Mouse (Mus musculus): Measurements from ENCODE around the gene Tfe3. TPM values are rescaled to one million over a fixed set of nuclear protein-coding genes. Genes with fewer than 3 reads are reported as not detected.
"Not testable (repeated sequence)": the region's sequence is repeated elsewhere in the genome, so short reads cannot be mapped to it uniquely, and the experiment has no call there.

Tfe3 gene
- polyA plus RNA-seq, 1 experiment from 2014 or later: 15.9 TPM

DNA sequence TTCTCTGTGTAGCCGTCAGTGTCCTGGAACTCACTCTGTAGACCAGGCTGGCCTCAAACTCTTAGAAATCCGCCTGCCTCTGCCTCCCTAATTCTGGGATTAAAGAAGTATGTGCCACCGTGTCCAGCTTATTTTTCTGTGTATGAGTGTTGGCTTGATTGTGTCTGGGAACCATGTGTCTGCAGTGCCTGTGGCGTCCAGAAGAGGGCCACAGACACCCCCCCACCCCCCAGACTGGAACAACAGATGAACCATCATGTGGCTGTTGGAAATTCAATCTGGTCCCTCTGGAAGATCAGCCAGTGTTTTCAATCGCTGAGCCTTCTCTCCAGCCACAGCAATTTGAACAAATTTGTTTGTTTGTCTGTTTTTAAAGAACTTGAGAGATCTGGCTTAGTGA lies 18.9 kb upstream of the Tfe3 start:
- 44% methylated on average over 5 of the region's 5 CpGs for WGBS
- Histone ChIP-seq H3K27me3 (replicated peaks; ENCODE audit: control insufficient read depth, insufficient read depth, low read length) (no peaks in the 10 kb centered on the region), H3K4me1 (replicated peaks; ENCODE audit: control insufficient read depth, insufficient read depth, low read length) (peaks cover 4% of the 10 kb centered on the region), H3K4me2 (no peak overlapping the region), H3K27ac (ENCODE audit: low read depth, low read length) (no peak overlapping the region), H3K9ac (ENCODE audit: low read depth, low read length) (no peak overlapping the region), H3K4me3 (ENCODE audit: low read depth, low read length) (no peak overlapping the region), H3K36me3 (ENCODE audit: control insufficient read depth, insufficient read depth, low read length) (no peaks in the 10 kb centered on the region), H3K9me3 (ENCODE audit: control insufficient read depth, low read length) (no peaks in the 10 kb centered on the region)
- ATAC-seq (replicated peaks; ENCODE audit: low FRiP score) (no peak), DNase-seq (ENCODE audit: low spot score) (no peak)

DNA sequence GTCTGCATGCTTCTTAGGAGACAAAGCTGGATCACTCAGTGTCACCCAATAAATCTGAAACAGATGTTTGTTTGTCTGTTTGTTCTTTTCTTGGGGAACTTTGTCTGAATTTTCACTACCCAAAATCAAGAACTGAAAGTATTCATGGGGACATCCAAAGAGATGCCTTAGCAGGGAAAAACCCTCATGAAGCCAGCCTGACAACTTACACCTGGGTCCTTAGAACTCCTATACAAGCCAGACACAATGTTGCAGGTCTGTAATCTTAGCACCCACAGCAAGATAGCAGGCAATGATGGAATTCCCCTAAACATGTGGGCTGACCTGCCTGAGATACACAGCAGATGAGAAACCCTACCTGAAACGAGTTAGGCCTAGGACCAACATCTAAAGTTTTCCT lies 17.4 kb upstream of the Tfe3 start:
- 65% methylated on average over 1 of the region's 1 CpGs for WGBS
- DNase-seq (ENCODE audit: low spot score) (no peak), ATAC-seq (replicated peaks; ENCODE audit: low FRiP score) (no peak)
- no peak overlapping the region for H3K4me3 ChIP-seq (ENCODE audit: low read depth, low read length)
- no peak overlapping the region for H3K9ac ChIP-seq (ENCODE audit: low read depth, low read length)
- H3K27me3 ChIP-seq (replicated peaks; ENCODE audit: control insufficient read depth, insufficient read depth, low read length): no peaks in the 10 kb centered on the region
- peaks cover 4% of the 10 kb centered on the region for H3K4me1 ChIP-seq (replicated peaks; ENCODE audit: control insufficient read depth, insufficient read depth, low read length)
- H3K27ac ChIP-seq (ENCODE audit: low read depth, low read length): no peak overlapping the region
- H3K36me3 ChIP-seq (ENCODE audit: control insufficient read depth, insufficient read depth, low read length): no peaks in the 10 kb centered on the region
- no peaks in the 10 kb centered on the region for H3K9me3 ChIP-seq (ENCODE audit: control insufficient read depth, low read length)
- H3K4me2 ChIP-seq: no peak overlapping the region

DNA sequence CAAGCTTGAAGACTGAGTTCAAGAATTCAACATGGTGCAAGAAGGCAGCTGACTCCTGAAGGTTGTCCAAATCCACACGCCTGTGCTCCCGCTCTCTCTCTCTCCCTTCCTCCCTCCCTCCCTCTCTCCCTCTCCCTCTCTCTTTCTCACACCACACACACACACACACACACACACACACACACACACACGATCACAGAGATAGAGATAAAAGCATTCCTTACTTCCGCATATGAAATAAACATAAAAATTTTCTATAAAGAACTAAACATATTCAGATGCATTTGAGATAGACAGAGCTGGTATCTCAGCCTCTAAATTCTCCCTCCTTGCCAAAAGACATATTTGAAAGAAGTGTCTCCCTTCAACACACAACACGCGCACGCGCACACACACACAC lies 16.9 kb upstream of the Tfe3 start:
- ATAC-seq (replicated peaks; ENCODE audit: low FRiP score) (no peak), DNase-seq (ENCODE audit: low spot score) (no peak)
- Histone ChIP-seq H3K9ac (ENCODE audit: low read depth, low read length) (no peak overlapping the region), H3K27me3 (replicated peaks; ENCODE audit: control insufficient read depth, insufficient read depth, low read length) (no peaks in the 10 kb centered on the region; the same call in 1 of the 2 replicates), H3K4me3 (ENCODE audit: low read depth, low read length) (no peak overlapping the region), H3K27ac (ENCODE audit: low read depth, low read length) (no peak overlapping the region), H3K36me3 (ENCODE audit: control insufficient read depth, insufficient read depth, low read length) (no peaks in the 10 kb centered on the region), H3K9me3 (ENCODE audit: control insufficient read depth, low read length) (no peaks in the 10 kb centered on the region), H3K4me1 (replicated peaks; ENCODE audit: control insufficient read depth, insufficient read depth, low read length) (peaks cover 4% of the 10 kb centered on the region), H3K4me2 (no peak overlapping the region)
- 89% methylated on average over 8 of the region's 8 CpGs for WGBS

DNA sequence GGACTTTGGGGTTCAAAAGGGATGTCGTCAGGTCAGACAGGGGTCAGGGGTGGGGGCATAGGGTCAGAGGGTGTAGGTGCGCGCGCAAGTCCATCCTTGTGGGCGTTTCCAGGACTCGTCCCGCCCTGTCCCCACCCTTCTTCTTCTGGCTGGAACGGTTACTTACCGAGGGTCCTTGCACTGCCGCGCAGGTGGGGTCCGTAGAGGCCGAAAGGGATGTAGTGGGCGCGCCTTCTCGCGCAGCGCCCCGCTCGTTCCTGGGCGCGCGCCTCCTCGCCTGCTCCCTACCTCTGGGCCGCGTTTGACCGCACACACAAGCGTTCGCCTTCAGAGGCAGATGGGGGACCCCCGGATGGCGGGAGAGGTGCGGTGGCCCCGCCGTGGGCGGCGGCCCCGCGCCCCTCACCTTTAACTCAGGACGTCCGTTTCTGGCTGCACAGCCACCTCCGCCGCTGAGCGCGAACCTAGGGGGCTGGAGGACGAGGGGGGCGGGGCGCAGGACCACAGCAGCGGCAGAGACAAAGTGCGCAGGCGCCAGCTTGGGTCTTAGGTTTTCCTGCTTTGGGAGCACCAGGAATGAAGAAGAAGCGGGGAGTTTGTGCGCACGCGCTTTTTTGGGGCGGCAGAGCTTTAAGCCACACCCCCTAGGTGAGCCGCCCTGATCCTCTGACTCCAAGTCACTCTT lies 11.8 kb upstream of the Tfe3 start, which contains the start of gene Ccdc120:
TSS of gene Ccdc120 (minus strand) at position 474 of the 685 bp plus-strand sequence.
- H3K27ac ChIP-seq (ENCODE audit: low read depth, low read length): no peak within 1 kb of the TSS
- H3K4me3 ChIP-seq (ENCODE audit: low read depth, low read length): peak within 1 kb of the TSS; percentile 66
- H3K4me1 ChIP-seq (replicated peaks; ENCODE audit: control insufficient read depth, insufficient read depth, low read length): no peaks in the 10 kb centered on the region; the same call in 1 of the 2 replicates
- peak; percentile 44 for DNase-seq (ENCODE audit: low spot score)
- no peaks in the 10 kb centered on the region for H3K36me3 ChIP-seq (ENCODE audit: control insufficient read depth, insufficient read depth, low read length)
- peak; percentile 47; the same call in 1 of the 2 replicates for ATAC-seq (replicated peaks; ENCODE audit: low FRiP score)
- H3K27me3 ChIP-seq (replicated peaks; ENCODE audit: control insufficient read depth, insufficient read depth, low read length): no peaks in the 10 kb centered on the region; the same call in 1 of the 2 replicates
- H3K9ac ChIP-seq (ENCODE audit: low read depth, low read length): peak within 1 kb of the TSS; percentile 62; the same call in 1 of the 2 replicates
- H3K4me2 ChIP-seq: peak within 1 kb of the TSS; percentile 75
- 13% methylated on average over 51 of the region's 56 CpGs for WGBS
- H3K9me3 ChIP-seq (ENCODE audit: control insufficient read depth, low read length): no peaks in the 10 kb centered on the region

DNA sequence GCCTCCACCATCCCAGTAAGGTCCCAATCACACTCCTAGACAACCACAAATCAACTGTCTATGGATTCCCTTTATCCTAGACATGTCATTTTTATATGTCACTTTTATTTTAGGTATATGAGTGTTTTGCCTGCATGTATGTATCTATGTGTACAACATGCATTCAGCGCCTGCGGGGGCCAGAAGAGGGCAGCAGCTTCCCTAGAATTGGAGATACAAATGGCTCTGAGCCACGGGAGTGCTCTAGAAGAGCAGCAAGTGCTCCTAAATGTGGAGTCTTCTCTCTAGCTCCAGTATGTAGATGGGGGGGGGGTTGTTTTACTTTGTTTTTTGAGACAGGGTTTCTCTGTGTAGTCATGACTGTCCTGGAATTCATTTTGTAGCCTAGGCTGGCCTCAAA lies 8.7 kb upstream of the Tfe3 start:
- not testable (repeated sequence) for DNase-seq (ENCODE audit: low spot score); H3K9me3 ChIP-seq (ENCODE audit: control insufficient read depth, low read length); H3K9ac ChIP-seq (ENCODE audit: low read depth, low read length); H3K36me3 ChIP-seq (ENCODE audit: control insufficient read depth, insufficient read depth, low read length); H3K4me3 ChIP-seq (ENCODE audit: low read depth, low read length); H3K4me1 ChIP-seq (replicated peaks; ENCODE audit: control insufficient read depth, insufficient read depth, low read length); H3K27ac ChIP-seq (ENCODE audit: low read depth, low read length); H3K27me3 ChIP-seq (replicated peaks; ENCODE audit: control insufficient read depth, insufficient read depth, low read length); H3K4me2 ChIP-seq
- WGBS: 8% methylated on average over 3 of the region's 3 CpGs
- 0 out of 2 replicates have a peak, but pooled peaks have one; percentile 56 for ATAC-seq (replicated peaks; ENCODE audit: low FRiP score)

DNA sequence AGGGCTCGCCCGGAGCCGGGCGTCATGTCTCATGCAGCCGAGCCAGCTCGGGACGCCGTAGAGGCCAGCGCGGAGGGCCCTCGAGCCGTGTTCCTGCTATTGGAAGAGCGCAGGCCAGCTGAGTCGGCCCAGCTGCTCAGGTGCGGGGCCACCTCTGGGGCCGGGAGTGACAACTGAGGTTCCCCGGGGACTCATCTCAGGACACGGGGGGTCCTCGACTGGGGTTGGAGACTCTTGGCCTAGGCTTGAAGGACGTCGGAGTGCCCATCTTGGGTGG lies 499 bp downstream of the Tfe3 start:
- Histone ChIP-seq H3K4me3 (ENCODE audit: low read depth, low read length) (peak overlapping the region; percentile 73), H3K4me1 (replicated peaks; ENCODE audit: control insufficient read depth, insufficient read depth, low read length) (peaks cover 18% of the 10 kb centered on the region), H3K9me3 (ENCODE audit: control insufficient read depth, low read length) (no peaks in the 10 kb centered on the region), H3K4me2 (peak overlapping the region; percentile 83), H3K27ac (ENCODE audit: low read depth, low read length) (peak overlapping the region; percentile 53), H3K36me3 (ENCODE audit: control insufficient read depth, insufficient read depth, low read length) (no peaks in the 10 kb centered on the region), H3K27me3 (replicated peaks; ENCODE audit: control insufficient read depth, insufficient read depth, low read length) (no peaks in the 10 kb centered on the region), H3K9ac (ENCODE audit: low read depth, low read length) (peak overlapping the region; percentile 69)
- ATAC-seq (replicated peaks; ENCODE audit: low FRiP score): peak; percentile 16
- 14% methylated on average over 21 of the region's 21 CpGs for WGBS
- DNase-seq (ENCODE audit: low spot score): no peak

DNA sequence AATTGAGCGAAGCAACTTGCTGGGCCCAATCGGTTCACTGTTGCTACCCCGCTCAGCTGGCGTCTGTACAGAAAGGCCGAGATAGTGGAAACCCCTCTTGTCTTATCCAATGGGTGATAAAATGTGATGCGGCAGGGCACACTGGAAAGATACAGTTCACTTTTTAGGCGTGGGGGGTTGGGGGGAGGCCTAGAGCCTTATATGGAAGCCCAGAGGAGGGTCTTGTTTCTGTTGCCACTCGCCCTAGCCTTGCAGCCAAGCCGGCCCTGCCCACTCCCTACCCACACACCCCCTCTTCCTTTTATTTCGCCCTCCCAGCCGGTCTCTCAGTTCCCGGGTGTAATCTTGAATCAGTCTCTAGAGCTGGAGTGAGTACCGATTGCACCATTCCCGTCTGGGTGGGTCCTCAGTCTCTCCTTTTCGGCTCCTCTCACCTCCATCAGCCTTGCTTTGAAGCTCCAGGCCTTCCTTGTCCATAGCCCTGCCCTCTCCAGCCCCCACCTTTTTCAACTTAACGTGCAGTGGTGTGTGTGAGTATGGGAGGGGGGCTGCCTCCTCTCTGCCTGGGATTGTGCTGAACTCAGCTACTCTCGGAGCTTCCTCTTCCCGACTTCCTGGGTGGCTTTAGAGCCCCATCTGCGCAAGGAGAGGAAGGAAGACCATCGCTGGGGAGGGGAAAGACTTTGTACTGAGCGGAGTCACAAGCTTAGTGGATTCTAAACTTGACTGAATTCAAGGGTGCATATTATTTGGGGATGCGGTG lies 1.5 kb downstream of the Tfe3 start:
- H3K9ac ChIP-seq (ENCODE audit: low read depth, low read length): peak overlapping the region; percentile 30; the same call in 1 of the 2 replicates
- H3K4me1 ChIP-seq (replicated peaks; ENCODE audit: control insufficient read depth, insufficient read depth, low read length): peaks cover 18% of the 10 kb centered on the region
- WGBS: 12% methylated on average over 22 of the region's 22 CpGs
- no peaks in the 10 kb centered on the region for H3K36me3 ChIP-seq (ENCODE audit: control insufficient read depth, insufficient read depth, low read length)
- H3K27me3 ChIP-seq (replicated peaks; ENCODE audit: control insufficient read depth, insufficient read depth, low read length): no peaks in the 10 kb centered on the region
- peak overlapping the region; percentile 83 for H3K4me2 ChIP-seq
- H3K4me3 ChIP-seq (ENCODE audit: low read depth, low read length): peak overlapping the region; percentile 73
- H3K9me3 ChIP-seq (ENCODE audit: control insufficient read depth, low read length): no peaks in the 10 kb centered on the region
- ATAC-seq (replicated peaks; ENCODE audit: low FRiP score): peak; percentile 14; the same call in 1 of the 2 replicates
- peak overlapping the region; percentile 32 for H3K27ac ChIP-seq (ENCODE audit: low read depth, low read length)
- DNase-seq (ENCODE audit: low spot score): peak; percentile 43

DNA sequence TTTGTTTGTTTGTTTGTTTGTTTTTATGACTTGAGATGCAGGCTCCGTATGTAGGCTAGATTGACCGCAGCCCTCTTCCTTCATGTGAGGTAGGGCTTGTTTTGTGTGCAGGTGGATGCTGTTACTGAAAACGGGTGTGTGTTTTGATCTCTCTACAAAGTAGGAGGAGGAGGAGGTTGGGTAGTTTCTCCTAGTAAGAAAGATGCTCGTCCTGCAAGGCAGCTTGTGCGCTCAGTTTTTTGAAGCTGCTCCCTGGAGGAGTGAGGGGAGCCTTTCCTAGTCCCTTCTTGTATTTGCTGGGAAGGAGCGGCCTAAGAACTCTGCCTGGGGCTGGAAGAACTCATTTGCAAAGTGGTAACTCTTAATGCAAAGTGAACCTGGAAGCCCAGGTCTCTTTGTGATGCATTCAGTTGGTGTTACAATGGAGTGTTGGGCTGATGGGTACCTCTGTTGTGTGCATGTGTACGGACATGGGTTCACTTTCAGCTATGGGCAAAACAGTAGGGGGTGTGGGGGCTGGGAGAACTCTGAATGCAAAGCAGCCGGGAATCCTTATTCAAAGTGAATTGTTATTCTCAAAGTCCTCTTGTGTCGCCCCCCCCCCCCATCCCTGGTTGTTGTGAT lies 2.4 kb downstream of the Tfe3 start:
- no peak for ATAC-seq (replicated peaks; ENCODE audit: low FRiP score)
- Histone ChIP-seq H3K36me3 (ENCODE audit: control insufficient read depth, insufficient read depth, low read length) (peaks cover 2% of the 10 kb centered on the region; the same call in 1 of the 2 replicates), H3K27me3 (replicated peaks; ENCODE audit: control insufficient read depth, insufficient read depth, low read length) (no peaks in the 10 kb centered on the region), H3K27ac (ENCODE audit: low read depth, low read length) (no peak overlapping the region), H3K9ac (ENCODE audit: low read depth, low read length) (peak overlapping the region; percentile 25), H3K4me2 (peak overlapping the region; percentile 83), H3K4me1 (replicated peaks; ENCODE audit: control insufficient read depth, insufficient read depth, low read length) (peaks cover 18% of the 10 kb centered on the region), H3K4me3 (ENCODE audit: low read depth, low read length) (peak overlapping the region; percentile 73), H3K9me3 (ENCODE audit: control insufficient read depth, low read length) (no peaks in the 10 kb centered on the region)
- no peak for DNase-seq (ENCODE audit: low spot score)
- WGBS: 22% methylated on average over 9 of the region's 9 CpGs
